Mouse (Mus musculus) hindbrain, embryonic 14.5 days (tissue): ENCODE measurements at regions not wholly inside any gene's neighbourhood (a gene's known extent, or its start where the extent isn't known, plus 50 kb on each side); places are given as distances from the start of the nearest gene placed in this dataset.
"Not testable (repeated sequence)": the region's sequence is repeated elsewhere in the genome, so short reads cannot be mapped to it uniquely, and the experiment has no call there.

Experiments used
- ATAC-seq: fragments of 200-750 bp; cut with Nextera tagmentation; 2 replicates; pipeline ENCODE4 v1.8.0; 2017; ENCODE audit warnings: moderate number of reproducible peaks, mild to moderate bottlenecking, moderate TSS enrichment, moderate library complexity; ENCODE audit not compliant: low FRiP score
- DNase-seq: peaks from one replicate; pipeline ENCODE4 v3.0.0-alpha.2; 2015; ENCODE audit warnings: low spot score
- H3K27ac ChIP-seq: fragments of 300-500 bp; sonication (generic); 2 replicates; pipeline ENCODE4 v1.5.1; 2014; ENCODE audit warnings: mild to moderate bottlenecking, moderate library complexity
- H3K27me3 ChIP-seq: fragments of 300-500 bp; sonication (generic); 2 replicates; pipeline ENCODE4 v1.6.1; 2014; ENCODE audit warnings: mild to moderate bottlenecking, low read length, mixed read lengths; ENCODE audit not compliant: control insufficient read depth, insufficient read depth
- H3K36me3 ChIP-seq: fragments of 300-500 bp; sonication (generic); replicated peaks from 2 replicates; pipeline ENCODE4 v1.6.1; 2014; ENCODE audit not compliant: control insufficient read depth, insufficient read depth
- H3K4me1 ChIP-seq: fragments of 300-500 bp; sonication (generic); replicated peaks from 2 replicates; pipeline ENCODE4 v1.6.1; 2014; ENCODE audit warnings: antibody characterized with exemption, low read length, mixed read lengths; ENCODE audit not compliant: control insufficient read depth, insufficient read depth
- H3K4me2 ChIP-seq: fragments of 300-500 bp; sonication (generic); replicated peaks from 2 replicates; pipeline ENCODE4 v1.6.1; 2014; ENCODE audit warnings: mild to moderate bottlenecking, moderate library complexity
- H3K4me3 ChIP-seq: fragments of 300-500 bp; sonication (generic); replicated peaks from 2 replicates; pipeline ENCODE4 v1.5.1; 2014; ENCODE audit warnings: mild to moderate bottlenecking, low read length
- H3K9ac ChIP-seq: fragments of 300-500 bp; sonication (generic); 2 replicates; pipeline ENCODE4 v1.6.1; 2014
- H3K9me3 ChIP-seq: fragments of 300-500 bp; sonication (generic); 2 replicates; pipeline ENCODE4 v1.6.1; 2016; ENCODE audit warnings: low read length; ENCODE audit not compliant: control insufficient read depth
- WGBS: fragments of 180-500 bp; shearing (Covaris S2); extraction: QIAGEN DNeasy Blood & Tissue Kit; methylation state at CpG from one replicate; pipeline ENCODE4 v1.1.7; 2014; 5-methylcytosine and 5-hydroxymethylcytosine counted together

DNA sequence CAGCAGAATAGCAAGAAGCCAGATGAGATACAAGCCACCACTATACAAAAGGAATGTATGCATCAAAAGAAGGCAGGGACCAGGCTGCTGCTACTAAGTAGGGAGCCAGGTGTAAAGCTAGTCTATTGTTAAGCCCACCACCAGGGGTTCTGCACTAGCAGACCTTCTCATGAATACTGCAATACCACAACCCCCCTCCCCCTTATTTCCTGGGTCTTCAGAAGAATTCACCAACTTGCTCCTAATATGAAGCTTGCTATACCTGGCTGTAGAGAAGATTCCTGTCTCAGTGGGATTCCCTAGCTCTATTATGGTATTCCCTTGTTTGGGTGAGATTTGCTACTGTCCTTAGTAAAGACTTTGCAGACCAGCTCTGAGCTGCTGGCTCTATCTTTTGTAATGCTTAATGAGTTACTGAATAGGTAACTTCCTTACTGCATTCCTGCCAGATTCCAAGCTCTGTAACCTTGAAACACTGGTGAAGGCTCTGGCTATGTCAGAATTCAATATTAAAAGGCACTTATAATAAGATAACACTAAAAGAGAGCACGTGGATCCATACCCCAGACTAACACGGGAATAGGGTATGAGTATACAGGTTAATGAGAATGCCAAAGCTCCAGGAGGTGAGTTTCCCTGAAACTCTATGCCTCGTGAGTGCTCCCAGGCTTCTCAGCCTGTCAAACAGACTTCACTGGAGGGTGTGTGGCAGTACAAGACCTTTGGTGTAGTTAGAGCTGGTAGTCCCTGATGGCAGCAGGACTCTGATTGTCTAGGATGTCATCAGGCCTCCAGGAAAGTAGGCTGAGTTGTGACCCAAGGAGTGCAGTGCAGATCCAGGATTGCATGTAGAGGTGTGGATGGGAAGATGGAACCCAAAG is 455.5 kb downstream of the Plxdc2 start:
- H3K4me2 ChIP-seq, H3K4me1 ChIP-seq, H3K9ac ChIP-seq, H3K27ac ChIP-seq, H3K9me3 ChIP-seq, H3K4me3 ChIP-seq, ATAC-seq, DNase-seq, H3K27me3 ChIP-seq, H3K36me3 ChIP-seq: not testable (repeated sequence)
- 58% methylated on average over 3 of the region's 3 CpGs for WGBS

DNA sequence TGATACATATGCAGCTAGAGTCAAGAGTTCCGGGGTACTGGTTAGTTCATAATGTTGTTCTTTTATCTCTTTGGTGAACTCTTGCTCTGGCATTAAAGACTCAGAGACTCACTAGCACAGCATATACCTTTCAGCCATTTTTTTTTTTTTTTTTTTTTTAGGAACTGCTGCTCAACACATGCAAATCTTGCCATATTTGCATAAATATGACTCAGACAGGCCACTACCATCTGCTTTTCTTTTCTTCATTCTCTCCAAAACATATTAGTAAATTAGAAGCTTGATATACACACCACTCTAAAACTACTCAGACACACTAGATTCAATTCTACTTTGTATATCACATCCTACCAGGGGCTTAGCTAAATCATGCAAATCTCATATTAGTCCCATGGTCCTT is 464.3 kb downstream of the Plxdc2 start:
- no peaks in the 10 kb centered on the region for H3K9me3 ChIP-seq
- DNase-seq (no peak), ATAC-seq (no peak)
- no peak overlapping the region for H3K27ac ChIP-seq
- no peak overlapping the region for H3K9ac ChIP-seq
- no peaks in the 10 kb centered on the region for H3K4me1 ChIP-seq
- H3K36me3 ChIP-seq = no peaks in the 10 kb centered on the region
- H3K27me3 ChIP-seq = no peaks in the 10 kb centered on the region
- WGBS = 100% methylated on average over 1 of the region's 1 CpGs
- no peak overlapping the region for H3K4me3 ChIP-seq
- H3K4me2 ChIP-seq = no peak overlapping the region

DNA sequence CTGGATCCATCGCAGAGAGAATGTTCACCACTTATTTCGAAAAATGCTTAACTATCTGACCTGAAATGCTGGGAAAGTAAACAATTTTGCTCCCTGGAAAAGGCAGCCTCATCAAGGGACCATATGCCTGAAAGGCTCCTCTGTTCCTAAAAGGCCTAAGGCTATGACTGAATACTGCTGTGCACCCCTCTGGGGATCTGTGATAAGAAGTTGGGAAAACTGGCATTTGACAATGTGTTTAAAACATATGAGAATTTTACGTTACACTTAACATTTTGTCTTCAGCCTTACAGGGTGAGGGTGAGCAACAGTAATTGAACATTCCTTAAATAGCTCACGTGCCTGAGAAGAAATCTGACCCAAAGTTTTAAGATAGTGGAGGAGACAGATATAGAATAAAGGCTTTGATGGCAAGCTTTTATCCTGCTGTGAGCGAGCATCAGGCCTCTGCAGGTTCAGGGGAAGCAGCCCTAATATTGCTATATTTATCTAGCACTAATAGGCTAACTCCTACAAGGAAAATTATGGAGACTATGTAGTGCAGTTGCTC is 468.7 kb downstream of the Plxdc2 start:
- Histone ChIP-seq H3K4me2 (no peak overlapping the region), H3K27ac (no peak overlapping the region), H3K4me3 (no peak overlapping the region), H3K9me3 (no peaks in the 10 kb centered on the region), H3K36me3 (no peaks in the 10 kb centered on the region), H3K4me1 (no peaks in the 10 kb centered on the region), H3K27me3 (no peaks in the 10 kb centered on the region), H3K9ac (no peak overlapping the region)
- no peak for DNase-seq
- no peak for ATAC-seq
- WGBS = 80% methylated on average over 5 of the region's 5 CpGs

DNA sequence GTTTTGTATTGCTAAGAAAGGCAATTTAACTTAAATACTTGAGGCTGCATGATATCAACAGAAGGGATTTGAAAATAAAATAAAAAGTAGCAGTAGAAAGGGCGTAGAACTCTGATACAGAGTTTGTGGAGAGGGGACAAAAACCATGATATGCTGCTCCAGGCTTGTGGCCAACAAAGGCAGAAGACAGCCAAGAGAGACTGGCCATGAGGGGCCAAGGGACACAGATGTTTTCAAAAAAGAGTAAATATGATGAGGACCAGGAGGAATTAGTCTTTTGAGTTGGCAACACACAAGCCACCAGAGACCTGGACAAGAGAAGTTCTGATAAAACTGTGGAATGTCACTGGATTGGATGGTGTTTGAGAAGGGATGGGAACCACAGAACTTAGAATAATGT is 471.2 kb downstream of the Plxdc2 start:
- H3K4me2 ChIP-seq = no peak overlapping the region
- H3K27me3 ChIP-seq = no peaks in the 10 kb centered on the region
- no peak overlapping the region for H3K27ac ChIP-seq
- WGBS = 97% methylated on average over 1 of the region's 1 CpGs
- H3K36me3 ChIP-seq = no peaks in the 10 kb centered on the region
- no peak overlapping the region for H3K9ac ChIP-seq
- no peak overlapping the region for H3K4me3 ChIP-seq
- H3K4me1 ChIP-seq = no peaks in the 10 kb centered on the region
- DNase-seq (no peak), ATAC-seq (no peak)
- no peaks in the 10 kb centered on the region for H3K9me3 ChIP-seq

DNA sequence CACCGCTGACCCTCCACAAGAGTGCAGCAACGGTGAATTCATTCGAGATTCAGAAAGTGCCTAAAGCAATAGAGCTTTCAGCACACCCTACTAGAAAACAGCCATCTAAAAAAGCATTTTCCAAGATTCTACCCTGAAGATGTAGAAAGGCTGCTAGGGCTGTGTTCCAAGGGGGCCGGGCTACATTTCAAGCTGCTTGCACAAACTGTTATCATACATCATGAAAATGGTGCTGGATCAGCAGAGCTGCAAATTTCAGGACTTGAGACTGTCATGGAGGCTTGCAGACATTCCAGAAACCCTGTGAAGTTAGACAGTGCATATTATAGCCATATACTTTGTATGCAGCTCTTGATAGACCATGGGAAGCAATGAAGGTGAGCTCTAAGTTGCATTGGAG is 479.9 kb downstream of the Plxdc2 start:
- ATAC-seq (no peak), DNase-seq (no peak)
- Histone ChIP-seq H3K36me3 (no peaks in the 10 kb centered on the region), H3K4me2 (no peak overlapping the region), H3K4me3 (no peak overlapping the region), H3K9me3 (no peaks in the 10 kb centered on the region), H3K4me1 (no peaks in the 10 kb centered on the region), H3K9ac (no peak overlapping the region), H3K27me3 (no peaks in the 10 kb centered on the region), H3K27ac (no peak overlapping the region)
- 92% methylated on average over 4 of the region's 4 CpGs for WGBS

DNA sequence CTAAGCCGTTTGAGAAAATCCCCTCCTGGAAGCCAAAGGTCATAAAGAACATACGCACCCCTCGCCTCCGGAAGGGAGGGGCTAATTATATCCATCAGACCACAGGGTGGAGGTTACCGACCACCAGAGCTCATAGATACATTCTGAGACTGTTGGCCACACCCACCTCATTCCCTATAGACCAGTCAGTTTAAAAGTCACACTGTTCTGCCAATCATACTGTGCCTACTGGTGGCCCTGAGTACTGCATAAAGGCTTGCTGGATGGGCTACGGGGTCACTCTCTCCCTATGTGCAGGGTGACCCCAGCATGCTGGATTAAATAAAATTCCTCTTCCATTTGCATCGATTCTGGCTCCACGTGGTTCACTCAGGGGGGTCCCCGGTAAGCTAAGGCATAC is 482.6 kb downstream of the Plxdc2 start:
- DNase-seq (no peak), ATAC-seq (no peak)
- 87% methylated on average over 9 of the region's 9 CpGs for WGBS
- no peaks in the 10 kb centered on the region for H3K27me3 ChIP-seq
- no peak overlapping the region for H3K4me2 ChIP-seq
- no peak overlapping the region for H3K27ac ChIP-seq
- no peaks in the 10 kb centered on the region for H3K9me3 ChIP-seq
- no peaks in the 10 kb centered on the region for H3K36me3 ChIP-seq
- H3K9ac ChIP-seq = no peak overlapping the region
- H3K4me3 ChIP-seq = no peak overlapping the region
- no peaks in the 10 kb centered on the region for H3K4me1 ChIP-seq

DNA sequence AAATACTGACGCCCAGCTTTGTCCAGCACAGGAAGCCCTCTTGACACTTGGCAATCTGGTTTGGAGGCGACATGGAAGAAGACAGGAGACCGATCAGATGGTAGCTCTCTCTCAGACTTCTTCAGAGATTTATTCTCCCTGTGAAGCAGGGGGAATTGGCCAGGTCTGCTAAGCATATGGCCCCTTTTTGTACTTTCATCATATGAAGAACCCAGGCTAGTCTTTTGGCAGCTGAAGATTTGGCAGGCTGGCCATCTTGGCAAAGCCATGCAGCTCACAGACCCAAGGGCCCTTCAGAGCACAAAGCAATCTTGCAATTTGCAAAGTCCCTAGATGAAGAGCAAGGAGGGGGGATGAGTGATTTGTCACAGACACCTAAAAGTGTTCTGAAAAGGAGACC is 493.8 kb downstream of the Plxdc2 start:
- WGBS = 67% methylated on average over 3 of the region's 3 CpGs
- H3K9me3 ChIP-seq = no peaks in the 10 kb centered on the region
- H3K9ac ChIP-seq = no peak overlapping the region
- DNase-seq (peak; percentile 42), ATAC-seq (peak; percentile 79; the same call in 1 of the 2 replicates)
- no peak overlapping the region for H3K27ac ChIP-seq
- no peaks in the 10 kb centered on the region for H3K27me3 ChIP-seq
- H3K4me1 ChIP-seq = no peaks in the 10 kb centered on the region
- no peak overlapping the region for H3K4me2 ChIP-seq
- H3K4me3 ChIP-seq = no peak overlapping the region
- no peaks in the 10 kb centered on the region for H3K36me3 ChIP-seq

DNA sequence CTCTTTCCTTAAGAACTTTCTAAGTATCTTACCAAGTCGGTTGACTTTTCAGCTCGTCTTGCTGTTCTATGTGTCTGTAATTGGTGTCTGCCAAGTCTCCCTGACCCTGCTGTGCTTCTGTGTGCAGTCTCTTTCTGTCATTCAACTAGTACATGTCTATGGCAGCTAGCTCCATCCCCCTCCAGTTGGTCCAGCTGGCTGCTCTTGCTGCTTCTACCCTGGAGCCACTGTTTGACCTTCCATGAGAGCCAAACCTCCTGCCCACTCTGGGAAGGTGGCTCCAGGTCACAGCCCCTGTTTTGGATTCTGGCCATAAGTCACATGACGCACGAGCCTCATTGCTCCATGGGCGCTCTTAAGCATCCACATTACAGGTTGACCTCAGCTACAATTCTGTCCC is 504.0 kb downstream of the Plxdc2 start:
- DNase-seq (no peak), ATAC-seq (no peak)
- H3K36me3 ChIP-seq = no peaks in the 10 kb centered on the region
- H3K9me3 ChIP-seq = no peaks in the 10 kb centered on the region
- H3K27ac ChIP-seq = no peak overlapping the region
- H3K4me2 ChIP-seq = no peak overlapping the region
- H3K4me3 ChIP-seq = no peak overlapping the region
- no peaks in the 10 kb centered on the region for H3K27me3 ChIP-seq
- H3K9ac ChIP-seq = no peak overlapping the region
- H3K4me1 ChIP-seq = no peaks in the 10 kb centered on the region
- 83% methylated on average over 5 of the region's 5 CpGs for WGBS

DNA sequence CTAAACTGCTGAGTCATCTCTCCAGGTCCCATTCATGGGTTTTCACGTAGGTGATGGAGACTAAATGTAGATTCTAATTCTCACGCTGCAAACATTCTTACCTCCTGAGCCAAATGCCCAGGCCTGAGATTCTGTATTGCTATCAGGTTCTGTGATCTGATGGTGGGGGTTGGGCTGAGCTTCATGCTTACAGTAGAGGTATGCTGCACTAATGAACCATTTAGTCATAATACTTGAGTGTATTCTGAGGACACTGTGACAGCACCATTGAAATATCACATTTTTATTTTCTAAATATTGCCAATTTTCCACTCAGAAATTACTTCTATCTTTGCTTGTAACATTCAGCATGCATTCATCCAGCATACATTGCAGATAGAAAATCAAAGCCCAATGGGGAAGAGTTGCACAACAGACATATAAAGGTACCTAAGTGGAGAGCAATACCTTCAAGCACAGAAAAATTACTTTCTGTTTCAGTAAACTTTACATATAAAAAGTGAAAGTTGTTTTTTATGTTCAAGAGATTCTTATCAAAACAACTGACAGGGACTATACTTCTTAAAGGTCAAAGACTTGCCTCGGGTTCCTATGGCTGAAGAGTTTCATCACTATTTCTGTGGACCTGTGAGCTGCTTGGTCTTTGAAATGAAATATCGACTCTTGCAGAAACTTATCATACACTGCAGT is 510.2 kb downstream of the Plxdc2 start:
- WGBS = 91% methylated on average over 4 of the region's 4 CpGs
- Histone ChIP-seq H3K27ac (no peak overlapping the region), H3K9me3 (no peaks in the 10 kb centered on the region), H3K4me2 (no peak overlapping the region), H3K4me3 (no peak overlapping the region), H3K36me3 (no peaks in the 10 kb centered on the region), H3K4me1 (no peaks in the 10 kb centered on the region), H3K27me3 (no peaks in the 10 kb centered on the region), H3K9ac (no peak overlapping the region)
- DNase-seq (no peak), ATAC-seq (no peak)
